Mouse (Mus musculus) kidney, embryonic 16.5 days (tissue): ENCODE results near the gene 0610040J01Rik. TPM values are rescaled to one million over a fixed set of nuclear protein-coding genes. Genes with fewer than 3 reads are reported as not detected.

ENCODE experiments used
- ATAC-seq: fragments of 200-750 bp; cut with Nextera tagmentation; 2 replicates; pipeline ENCODE4 v1.8.0; 2017; ENCODE audit warnings: moderate TSS enrichment; ENCODE audit not compliant: low FRiP score, low TSS enrichment
- H3K27ac ChIP-seq: fragments of 300-500 bp; sonication (generic); 2 replicates; pipeline ENCODE4 v1.5.1; 2014; ENCODE audit warnings: low read length
- H3K27me3 ChIP-seq: fragments of 300-500 bp; sonication (generic); 2 replicates; pipeline ENCODE4 v1.6.1; 2014; ENCODE audit warnings: low read length, control low read depth, mixed read lengths; ENCODE audit not compliant: insufficient read depth
- H3K36me3 ChIP-seq: fragments of 300-500 bp; sonication (generic); 2 replicates; pipeline ENCODE4 v1.6.1; 2014; ENCODE audit warnings: low read length, control low read depth, mixed read lengths; ENCODE audit not compliant: insufficient read depth
- H3K4me1 ChIP-seq: fragments of 300-500 bp; sonication (generic); 2 replicates; pipeline ENCODE4 v1.6.1; 2014; ENCODE audit warnings: low read length, control low read depth, mixed read lengths; ENCODE audit not compliant: insufficient read depth
- H3K4me2 ChIP-seq: fragments of 300-500 bp; sonication (generic); replicated peaks from 2 replicates; pipeline ENCODE4 v1.6.1; 2014; ENCODE audit warnings: low read depth, low read length
- H3K4me3 ChIP-seq: fragments of 300-500 bp; sonication (generic); 2 replicates; pipeline ENCODE4 v1.5.1; 2014; ENCODE audit warnings: mild to moderate bottlenecking, low read length
- H3K9ac ChIP-seq: fragments of 300-500 bp; sonication (generic); replicated peaks from 2 replicates; pipeline ENCODE4 v1.6.1; 2014; ENCODE audit warnings: low read length
- H3K9me3 ChIP-seq: fragments of 300-500 bp; sonication (generic); 2 replicates; pipeline ENCODE4 v1.6.1; 2016; ENCODE audit warnings: low read length, control low read depth
- WGBS: fragments of 180-500 bp; shearing (Covaris S2); extraction: QIAGEN DNeasy Blood & Tissue Kit; methylation state at CpG from one replicate; pipeline ENCODE4 v1.1.7; 2014; 5-methylcytosine and 5-hydroxymethylcytosine counted together
- polyA plus RNA-seq: library from polyadenylated mRNA; unstranded; fragments of >200 nt; fragmentation: Nextera tagmentation; extraction: Ambion mirVana; gene quantifications from 2 replicates; pipeline ENCODE4 v1.2.1, GENCODE M21; 2015

0610040J01Rik gene
- polyA plus RNA-seq, 1 experiment from 2014 or later: 66.3 TPM

- H3K9ac ChIP-seq: no peak overlapping the region
- H3K36me3 ChIP-seq: peaks cover 6% of the 10 kb centered on the region; the same call in 1 of the 2 replicates
- H3K4me2 ChIP-seq: no peak overlapping the region
- H3K4me1 ChIP-seq: peaks cover 4% of the 10 kb centered on the region
- H3K27ac ChIP-seq: no peak overlapping the region
- H3K27me3 ChIP-seq: no peaks in the 10 kb centered on the region
- no peaks in the 10 kb centered on the region for H3K9me3 ChIP-seq
- no peak overlapping the region for H3K4me3 ChIP-seq
- 67% methylated on average over 4 of the region's 4 CpGs for WGBS
- ATAC-seq: no peak
These were observed 126.4 kb downstream of the 0610040J01Rik start for GRCm38 (mm10) chr5:63938575-63938974.

- Histone ChIP-seq H3K9ac (no peak overlapping the region), H3K4me3 (no peak overlapping the region), H3K4me2 (no peak overlapping the region), H3K27ac (no peak overlapping the region), H3K9me3 (no peaks in the 10 kb centered on the region), H3K36me3 (no peaks in the 10 kb centered on the region), H3K4me1 (peaks cover 3% of the 10 kb centered on the region), H3K27me3 (no peaks in the 10 kb centered on the region)
- no peak for ATAC-seq
- 61% methylated on average over 5 of the region's 5 CpGs for WGBS
These were observed 129.7 kb downstream of the 0610040J01Rik start for GRCm38 (mm10) chr5:63941891-63942290.

GRCm38 (mm10) chr5:63943291-63943690 is 131.1 kb downstream of the 0610040J01Rik start:
- ATAC-seq: no peak
- Histone ChIP-seq H3K4me3 (no peak overlapping the region), H3K27ac (no peak overlapping the region), H3K4me2 (no peak overlapping the region), H3K4me1 (peaks cover 4% of the 10 kb centered on the region; the same call in 1 of the 2 replicates), H3K9me3 (no peaks in the 10 kb centered on the region), H3K27me3 (no peaks in the 10 kb centered on the region), H3K36me3 (no peaks in the 10 kb centered on the region), H3K9ac (no peak overlapping the region)
- WGBS: 89% methylated on average over 9 of the region's 9 CpGs

GRCm38 (mm10) chr5:63947526-63947925 is 135.4 kb downstream of the 0610040J01Rik start:
- ATAC-seq: no peak
- peaks cover 42% of the 10 kb centered on the region for H3K4me1 ChIP-seq
- H3K36me3 ChIP-seq: no peaks in the 10 kb centered on the region
- no peaks in the 10 kb centered on the region for H3K9me3 ChIP-seq
- 49% methylated on average over 8 of the region's 8 CpGs for WGBS
- no peak overlapping the region for H3K27ac ChIP-seq
- H3K4me2 ChIP-seq: no peak overlapping the region
- no peaks in the 10 kb centered on the region for H3K27me3 ChIP-seq
- no peak overlapping the region for H3K9ac ChIP-seq
- H3K4me3 ChIP-seq: no peak overlapping the region

GRCm38 (mm10) chr5:63949195-63949594 is 137.0 kb downstream of the 0610040J01Rik start:
- no peak overlapping the region for H3K9ac ChIP-seq
- no peaks in the 10 kb centered on the region for H3K9me3 ChIP-seq
- no peak overlapping the region for H3K4me3 ChIP-seq
- H3K4me1 ChIP-seq: peaks cover 44% of the 10 kb centered on the region
- 23% methylated on average over 3 of the region's 3 CpGs for WGBS
- no peaks in the 10 kb centered on the region for H3K27me3 ChIP-seq
- H3K27ac ChIP-seq: peak overlapping the region; percentile 72
- peak; percentile 55; the same call in 1 of the 2 replicates for ATAC-seq
- no peaks in the 10 kb centered on the region for H3K36me3 ChIP-seq
- no peak overlapping the region for H3K4me2 ChIP-seq

Other genes starting within 250 kb of the 0610040J01Rik start
- gene Nwd2, start 163.3 kb upstream of the 0610040J01Rik start, polyA plus RNA-seq: 0.31 and 0.75 TPM in 2 replicates
- gene Rell1, start 156.5 kb downstream of the 0610040J01Rik start, polyA plus RNA-seq: 27.2 and 28.1 TPM in 2 replicates